Mouse (Mus musculus) small intestine, adult 2 months (tissue): ENCODE measurements around the gene Hmgb2.

Source experiments
- CTCF ChIP-seq: fragments of 200-500 bp; IDR thresholded peaks from 2 replicates; pipeline ENCODE4 v1.5.1; 2012; ENCODE audit warnings: low read depth, mild to moderate bottlenecking, control low read depth, inconsistent platforms, low read length, moderate library complexity, mixed read lengths; ENCODE audit not compliant: insufficient replicate concordance, insufficient read length; ENCODE audit errors: extremely low read depth
- POLR2A ChIP-seq: fragments of 200-500 bp; IDR thresholded peaks from 2 replicates; pipeline ENCODE4 v1.6.1; 2012; ENCODE audit warnings: low read depth, mild to moderate bottlenecking, control low read depth, inconsistent platforms, low read length, moderate library complexity

DNA sequence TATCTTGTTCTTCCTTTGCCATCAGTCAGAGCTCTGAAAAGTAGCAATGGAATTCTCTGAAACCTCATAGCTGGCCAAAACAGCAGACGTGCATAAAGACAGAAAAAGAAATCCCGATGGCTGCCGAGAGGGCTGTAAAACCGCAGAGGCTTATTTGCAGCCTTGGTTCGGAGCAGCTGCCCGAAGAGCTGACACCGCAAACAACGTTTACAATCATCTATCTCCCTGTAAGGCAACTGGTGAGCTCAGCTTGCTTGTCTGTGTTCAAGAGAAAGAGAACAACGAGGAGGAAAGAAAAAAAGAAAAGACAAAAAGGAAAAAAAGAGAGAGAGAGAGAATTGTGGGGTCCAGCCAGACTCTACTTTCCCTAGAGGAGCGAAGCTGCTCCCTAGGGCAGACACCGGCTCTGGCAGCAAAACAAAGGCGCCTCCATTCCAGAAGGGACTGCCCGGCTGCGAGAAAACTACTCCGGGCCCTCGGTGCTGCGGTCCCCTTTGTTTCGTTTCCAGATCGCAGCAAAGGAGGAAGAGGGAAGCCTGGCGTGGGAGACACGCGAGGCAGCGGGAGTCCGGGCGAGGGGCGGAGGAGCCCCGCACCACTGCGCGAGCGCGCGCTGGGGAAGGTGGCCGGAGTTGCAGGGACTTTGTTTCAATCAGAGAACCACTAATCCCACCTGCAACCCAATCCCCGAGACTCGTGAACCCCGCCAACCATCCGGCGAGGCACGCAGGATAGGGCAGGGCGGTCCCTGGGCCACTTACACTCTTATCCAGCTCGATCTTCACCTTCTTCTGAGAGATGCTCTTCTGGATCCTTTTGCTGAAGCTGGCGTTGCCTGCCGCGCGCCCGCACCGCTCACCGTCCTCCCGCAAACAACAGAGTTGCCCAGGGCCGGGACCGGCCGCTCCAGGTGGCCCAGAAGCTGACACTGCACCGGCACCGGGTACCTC lies 24.9 kb upstream of the Hmgb2 start:
- TF ChIP-seq CTCF, result no peak
- no peak for TF ChIP-seq POLR2A
